Comparison of ENCODE assay signal across 31 mouse cellular contexts in genomic region chr12:16848501-16848900, GRCm38 (mm10). TPM values are rescaled to one million over a fixed set of nuclear protein-coding genes. Genes with fewer than 3 reads are reported as not detected.
"Had no signal": no experiment of that assay in that cellular context is flagged by ENCODE, and none has a peak within 500 bp of the region (broad histone marks: within the 10 kb centered on the region; RNA-seq: fewer than 3 reads in every experiment).

No protein-coding gene starts in this region.

- H3K27ac ChIP-seq: heart, embryonic 13.5 days; heart, embryonic 15.5 days; hindbrain, embryonic 10.5 days; hindbrain, embryonic 12.5 days; hindbrain, embryonic 13.5 days; hindbrain, embryonic 14.5 days; hindbrain, embryonic 15.5 days; hindbrain, postnatal 0 days; intestine, embryonic 15.5 days; kidney, embryonic 15.5 days; kidney, postnatal 0 days; layer of hippocampus, adult 2 months; left cerebral cortex, adult 2 months had no signal

- H3K36me3 ChIP-seq: heart, embryonic 12.5 days; heart, embryonic 13.5 days; heart, embryonic 15.5 days; hindbrain, embryonic 10.5 days; hindbrain, embryonic 12.5 days; hindbrain, embryonic 13.5 days; hindbrain, embryonic 15.5 days; intestine, embryonic 15.5 days; kidney, embryonic 15.5 days had no signal

- DNase-seq: heart, postnatal 10 days; heart, postnatal 14 days; heart, postnatal 36 days; heart, postnatal 4 days; kidney, adult 11 months; kidney, adult 18-20 months; kidney, adult 2 months; kidney, adult 8-10 months; kidney, adult 9 months; kidney, postnatal 10 days; kidney, postnatal 14 days; kidney, postnatal 25 days; kidney, postnatal 36 days; kidney, postnatal 4 days; layer of hippocampus, adult 9-11 months; layer of hippocampus, postnatal 36 days had no signal

- H3K4me2 ChIP-seq: heart, embryonic 12.5 days; heart, embryonic 13.5 days; heart, embryonic 15.5 days; hindbrain, embryonic 12.5 days; hindbrain, embryonic 13.5 days; hindbrain, embryonic 14.5 days; hindbrain, embryonic 15.5 days; intestine, embryonic 15.5 days; kidney, embryonic 15.5 days had no signal

- H3K4me1 ChIP-seq: hindbrain, embryonic 13.5 days; hindbrain, embryonic 15.5 days had no signal

- H3K27me3 ChIP-seq: heart, embryonic 12.5 days; heart, embryonic 13.5 days; heart, embryonic 15.5 days; hindbrain, embryonic 12.5 days; hindbrain, embryonic 13.5 days; hindbrain, embryonic 15.5 days; intestine, embryonic 15.5 days; kidney, embryonic 15.5 days had no signal

- H3K4me3 ChIP-seq: heart, embryonic 12.5 days; heart, embryonic 13.5 days; heart, embryonic 15.5 days; hindbrain, embryonic 10.5 days; hindbrain, embryonic 12.5 days; hindbrain, embryonic 13.5 days; hindbrain, embryonic 15.5 days; intestine, embryonic 15.5 days; kidney, embryonic 15.5 days; layer of hippocampus, adult 2 months; left cerebral cortex, adult 2 months had no signal

RNA-seq across cellular contexts. Expression of gene Greb1, which starts 47.8 kb away (rescaled TPM):
- total RNA-seq: hematopoietic stem cell, adult 5-6 weeks had no signal
